Mouse (Mus musculus) MEL (cell line): ENCODE measurements around the gene Rpl13a. TPM values are rescaled to one million over a fixed set of nuclear protein-coding genes. Genes with fewer than 3 reads are reported as not detected.

ENCODE experiments used
- DNase-seq: peaks from one replicate; pipeline ENCODE4 v3.0.0; 2011; ENCODE audit warnings: low read depth, low spot score
- H3K27ac ChIP-seq: 2 replicates; pipeline ENCODE4 v1.5.1; 2012; ENCODE audit warnings: low read depth, mild to moderate bottlenecking, control low read depth, low read length, moderate library complexity; ENCODE audit not compliant: control insufficient read depth
- H3K27me3 ChIP-seq, 2 experiments: fragments of 150-350 bp in 1 of 2; sonication (generic) in 1 of 2; 2 replicates each; pipeline ENCODE4 v1.6.1; 2012; ENCODE audit warnings: low read length in 2 of 2, mild to moderate bottlenecking in 2 of 2, improper control_type of control experiment in 1 of 2, moderate library complexity in 1 of 2; ENCODE audit not compliant: insufficient read depth in 2 of 2, control insufficient read depth in 1 of 2
- H3K36me3 ChIP-seq, 2 experiments: 2 replicates each; pipeline ENCODE4 v1.6.1; 2012 to 2014; ENCODE audit warnings: low read length in 2 of 2, improper control_type of control experiment in 1 of 2, inconsistent platforms in 1 of 2, mild to moderate bottlenecking in 1 of 2; ENCODE audit not compliant: insufficient read depth in 2 of 2, control insufficient read depth in 1 of 2
- H3K4me1 ChIP-seq, 2 experiments: fragments of 150-350 bp in 1 of 2; sonication (generic) in 1 of 2; 2 replicates each; pipeline ENCODE4 v1.6.1; 2012; ENCODE audit warnings: low read length in 2 of 2, improper control_type of control experiment in 1 of 2, mild to moderate bottlenecking in 1 of 2; ENCODE audit not compliant: insufficient read depth in 2 of 2, control insufficient read depth in 1 of 2
- H3K4me3 ChIP-seq, 2 experiments: fragments of 150-350 bp in 1 of 2; sonication (generic) in 1 of 2; 2 replicates each; pipeline ENCODE4 v1.5.1; 2012; ENCODE audit warnings: low read depth in 2 of 2, low read length in 2 of 2, mild to moderate bottlenecking in 2 of 2, moderate library complexity in 2 of 2, control low read depth in 1 of 2, improper control_type of control experiment in 1 of 2; ENCODE audit not compliant: control insufficient read depth in 1 of 2, insufficient read depth in 1 of 2
- H3K79me2 ChIP-seq: 2 replicates; pipeline ENCODE4 v1.6.1; 2012; ENCODE audit warnings: mild to moderate bottlenecking, low read length, moderate library complexity; ENCODE audit not compliant: control insufficient read depth, poor library complexity, insufficient read depth
- H3K9ac ChIP-seq: 2 replicates; pipeline ENCODE4 v1.6.1; 2012; ENCODE audit warnings: low read depth, mild to moderate bottlenecking, control low read depth, low read length, moderate library complexity; ENCODE audit not compliant: control insufficient read depth, poor library complexity, severe bottlenecking
- H3K9me3 ChIP-seq: fragments of 150-350 bp; sonication (generic); replicated peaks from 2 replicates; pipeline ENCODE4 v1.6.1; 2012; ENCODE audit warnings: mild to moderate bottlenecking, low read length, improper control_type of control experiment, moderate library complexity; ENCODE audit not compliant: insufficient read depth
- CTCF ChIP-seq, 3 experiments: IDR thresholded peaks in 2 of 3; conservative IDR thresholded peaks in 1 of 3; 2 replicates each; pipeline ENCODE4 v1.5.1; 2011 to 2012; ENCODE audit warnings: low read length in 3 of 3, low read depth in 2 of 3, mild to moderate bottlenecking in 2 of 3, improper control_type of control experiment in 1 of 3, inconsistent platforms in 1 of 3, mixed read lengths in 1 of 3, moderate library complexity in 1 of 3; ENCODE audit not compliant: control insufficient read depth in 1 of 3, insufficient read depth in 1 of 3, poor library complexity in 1 of 3, severe bottlenecking in 1 of 3
- E2F4 ChIP-seq: IDR thresholded peaks from 2 replicates; pipeline ENCODE4 v1.6.1; 2011; ENCODE audit warnings: low read depth, low read length, improper control_type of control experiment, borderline replicate concordance
- ELF1 ChIP-seq: IDR thresholded peaks from 2 replicates; pipeline ENCODE4 v1.6.1; 2014; ENCODE audit warnings: low read depth, mild to moderate bottlenecking, inconsistent platforms, low read length, improper control_type of control experiment, moderate library complexity
- EP300 ChIP-seq, 2 experiments: IDR thresholded peaks; 2 replicates each; pipeline ENCODE4 v1.6.1; 2011; ENCODE audit warnings: improper control_type of control experiment in 2 of 2, low read length in 2 of 2, low read depth in 1 of 2, mild to moderate bottlenecking in 1 of 2
- ETS1 ChIP-seq: IDR thresholded peaks from 2 replicates; pipeline ENCODE4 v1.6.1; 2012; ENCODE audit warnings: low read depth, mild to moderate bottlenecking, inconsistent platforms, low read length, improper control_type of control experiment, moderate library complexity
- GATA1 ChIP-seq: IDR thresholded peaks from 2 replicates; pipeline ENCODE4 v1.6.1; 2011; ENCODE audit warnings: low read depth, low read length, improper control_type of control experiment
- HCFC1 ChIP-seq: IDR thresholded peaks from 2 replicates; pipeline ENCODE4 v1.6.1; 2012; ENCODE audit warnings: low read depth, mild to moderate bottlenecking, inconsistent platforms, low read length, improper control_type of control experiment, moderate library complexity
- JUND ChIP-seq: IDR thresholded peaks from 2 replicates; pipeline ENCODE4 v1.6.1; 2011; ENCODE audit warnings: low read depth, mild to moderate bottlenecking, improper control_type of control experiment, low read length
- MYB ChIP-seq: IDR thresholded peaks from 2 replicates; pipeline ENCODE4 v1.6.1; 2011; ENCODE audit warnings: mild to moderate bottlenecking, low read depth, low read length, improper control_type of control experiment
- MYC ChIP-seq: IDR thresholded peaks from 2 replicates; pipeline ENCODE4 v1.6.1; 2011; ENCODE audit warnings: low read depth, mild to moderate bottlenecking, low read length, improper control_type of control experiment, moderate library complexity
- NRF1 ChIP-seq: IDR thresholded peaks from 2 replicates; pipeline ENCODE4 v1.6.1; 2014; ENCODE audit warnings: low read depth, mild to moderate bottlenecking, inconsistent platforms, low read length, improper control_type of control experiment, moderate library complexity; ENCODE audit not compliant: poor library complexity, insufficient read depth, severe bottlenecking
- POLR2A ChIP-seq, 2 experiments: IDR thresholded peaks; 2 replicates each; pipeline ENCODE4 v1.6.1; 2011 to 2012; ENCODE audit warnings: low read length in 2 of 2, mild to moderate bottlenecking in 2 of 2, control low read depth in 1 of 2, improper control_type of control experiment in 1 of 2, low read depth in 1 of 2, moderate library complexity in 1 of 2; ENCODE audit not compliant: control insufficient read depth in 1 of 2, insufficient read depth in 1 of 2, poor library complexity in 1 of 2
- POLR2AphosphoS2 ChIP-seq: IDR thresholded peaks from 2 replicates; pipeline ENCODE4 v1.6.1; 2011; ENCODE audit warnings: low read length, improper control_type of control experiment
- POLR2AphosphoS5 ChIP-seq: IDR thresholded peaks from 2 replicates; pipeline ENCODE4 v1.6.1; 2012; ENCODE audit warnings: low read depth, borderline replicate concordance, mild to moderate bottlenecking, inconsistent platforms, low read length, moderate library complexity, mixed read lengths
- RCOR1 ChIP-seq: IDR thresholded peaks from 2 replicates; pipeline ENCODE4 v1.6.1; 2012; ENCODE audit warnings: low read depth, mild to moderate bottlenecking, inconsistent platforms, low read length, improper control_type of control experiment
- SIN3A ChIP-seq: IDR thresholded peaks from 2 replicates; pipeline ENCODE4 v1.6.1; 2012; ENCODE audit warnings: low read length, improper control_type of control experiment, inconsistent platforms
- SMC3 ChIP-seq: IDR thresholded peaks from 2 replicates; pipeline ENCODE4 v1.6.1; 2011; ENCODE audit warnings: low read depth, low read length, improper control_type of control experiment
- TBP ChIP-seq: IDR thresholded peaks from 2 replicates; pipeline ENCODE4 v1.8.0; 2011; ENCODE audit warnings: low read depth, low read length, improper control_type of control experiment
- TCF12 ChIP-seq: IDR thresholded peaks from 2 replicates; pipeline ENCODE4 v1.6.1; 2014; ENCODE audit warnings: low read depth, mild to moderate bottlenecking, inconsistent platforms, low read length, improper control_type of control experiment, moderate library complexity
- UBTF ChIP-seq: IDR thresholded peaks from 2 replicates; pipeline ENCODE4 v1.6.1; 2012; ENCODE audit warnings: low read depth, mild to moderate bottlenecking, inconsistent platforms, low read length, improper control_type of control experiment, moderate library complexity, borderline replicate concordance; ENCODE audit not compliant: insufficient read depth
- USF1 ChIP-seq: IDR thresholded peaks from 2 replicates; pipeline ENCODE4 v1.6.1; 2014; ENCODE audit warnings: low read depth, mild to moderate bottlenecking, inconsistent platforms, low read length, improper control_type of control experiment, moderate library complexity
- ZC3H11A ChIP-seq: IDR thresholded peaks from 2 replicates; pipeline ENCODE4 v1.6.1; 2012; ENCODE audit warnings: low read depth, mild to moderate bottlenecking, inconsistent platforms, low read length, improper control_type of control experiment
- ZMIZ1 ChIP-seq: IDR thresholded peaks from 2 replicates; pipeline ENCODE4 v1.6.1; 2012; ENCODE audit warnings: low read depth, mild to moderate bottlenecking, inconsistent platforms, low read length, improper control_type of control experiment, moderate library complexity
- polyA plus RNA-seq, 2 experiments: library from polyadenylated mRNA; stranded (reverse) in 1 of 2; unstranded in 1 of 2; fragments of >175 nt in 1 of 2; fragments of >200 nt in 1 of 2; gene quantifications; 2 replicates each; pipeline versions ENCODE4 v1.2.1 to v1.2.4; 2012; ENCODE audit warnings: low replicate concordance in 2 of 2, low read depth in 1 of 2; ENCODE audit not compliant: insufficient read length in 2 of 2, insufficient read depth in 1 of 2, missing spikeins in 1 of 2
- total RNA-seq: library from RNA; depleted of rRNA; stranded (reverse); fragments of 300-350 nt; gene quantifications from 2 replicates; pipeline ENCODE4 v1.2.3, GENCODE M21; 2012

Gene Rpl13a
- total and polyA plus RNA-seq, 3 experiments = 2,091 to 3,727 (median 3,160) TPM

GRCm38 (mm10) chr7:45176356-45176755 lies 47.8 kb upstream of the Rpl13a start:
- no peak overlapping the region for H3K27ac ChIP-seq
- TF ChIP-seq GATA1 = no peak
- no peak for TF ChIP-seq MYC
- TF ChIP-seq SIN3A = no peak
- TF ChIP-seq UBTF = no peak
- no peak for TF ChIP-seq POLR2A (IDR thresholded peaks at IDR 0.05; ENCODE audit: control insufficient read depth in 1 of 2, insufficient read depth in 1 of 2, low read depth in 1 of 2, low read length in 2 of 2, poor library complexity in 1 of 2)
- no peak for TF ChIP-seq NRF1
- no peak for TF ChIP-seq TBP
- no peak for TF ChIP-seq HCFC1
- no peak for TF ChIP-seq JUND
- no peak for TF ChIP-seq SMC3
- TF ChIP-seq ETS1 = no peak
- no peak for TF ChIP-seq POLR2AphosphoS5
- no peak for TF ChIP-seq ELF1
- TF ChIP-seq TCF12 = no peak
- TF ChIP-seq E2F4 = no peak
- no peak for TF ChIP-seq EP300 (IDR thresholded peaks at IDR 0.05; ENCODE audit: low read depth in 1 of 2, low read length in 2 of 2)
- no peak for TF ChIP-seq ZC3H11A

DNA sequence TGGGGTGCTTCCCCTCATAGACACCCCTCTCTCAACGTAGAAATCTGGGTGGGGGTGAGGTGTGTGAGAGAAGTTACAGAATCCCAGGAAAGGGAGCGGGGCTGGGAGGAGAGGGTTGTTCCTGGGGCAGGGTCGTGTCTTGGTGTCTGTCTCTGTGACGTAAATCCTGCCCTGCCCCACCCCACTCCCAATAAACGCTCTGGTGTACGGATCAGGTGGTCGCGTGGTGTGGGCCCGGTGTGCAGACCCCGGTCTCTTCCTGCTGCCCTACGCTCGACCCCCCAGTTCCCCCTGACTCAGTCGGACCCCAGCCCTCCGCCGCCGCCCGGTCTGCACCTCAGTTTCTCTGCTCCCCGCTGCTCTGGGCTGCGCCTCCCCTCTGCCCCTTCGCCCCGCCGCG lies 47.4 kb upstream of the Rpl13a start:
- Histone ChIP-seq H3K27me3 (no peaks in the 10 kb centered on the region), H3K9me3 (no peaks in the 10 kb centered on the region), H3K27ac (no peak overlapping the region), H3K36me3 (no peaks in the 10 kb centered on the region), H3K4me3 (no peak overlapping the region), H3K4me1 (no peaks in the 10 kb centered on the region), H3K9ac (no peak overlapping the region), H3K79me2 (no peaks in the 10 kb centered on the region)
- TF ChIP-seq ZMIZ1 (no peak), USF1 (no peak), POLR2AphosphoS2 (no peak), RCOR1 (no peak), MYB (no peak), CTCF (IDR thresholded peaks at IDR 0.05 in 2 of 3, conservative IDR thresholded peaks at IDR 0.05 in 1 of 3; ENCODE audit: control insufficient read depth in 1 of 3, insufficient read depth in 1 of 3, low read depth in 2 of 3, low read length in 3 of 3, poor library complexity in 1 of 3, severe bottlenecking in 1 of 3) (no peak), JUND (no peak), MYC (no peak)
- no peak for DNase-seq

More at GRCm38 (mm10) chr7:45176356-45176755, 47.8 kb upstream of the Rpl13a start:
- DNase-seq = no peak
- Histone ChIP-seq H3K27me3 (no peaks in the 10 kb centered on the region), H3K9me3 (no peaks in the 10 kb centered on the region), H3K4me1 (no peaks in the 10 kb centered on the region), H3K36me3 (no peaks in the 10 kb centered on the region), H3K4me3 (no peak overlapping the region), H3K79me2 (no peaks in the 10 kb centered on the region), H3K9ac (no peak overlapping the region)
